Mouse (Mus musculus): ENCODE measurements at regions not wholly inside any gene's neighbourhood (a gene's known extent, or its start where the extent isn't known, plus 50 kb on each side); places are given as distances from the start of the nearest gene placed in this dataset.

DNA sequence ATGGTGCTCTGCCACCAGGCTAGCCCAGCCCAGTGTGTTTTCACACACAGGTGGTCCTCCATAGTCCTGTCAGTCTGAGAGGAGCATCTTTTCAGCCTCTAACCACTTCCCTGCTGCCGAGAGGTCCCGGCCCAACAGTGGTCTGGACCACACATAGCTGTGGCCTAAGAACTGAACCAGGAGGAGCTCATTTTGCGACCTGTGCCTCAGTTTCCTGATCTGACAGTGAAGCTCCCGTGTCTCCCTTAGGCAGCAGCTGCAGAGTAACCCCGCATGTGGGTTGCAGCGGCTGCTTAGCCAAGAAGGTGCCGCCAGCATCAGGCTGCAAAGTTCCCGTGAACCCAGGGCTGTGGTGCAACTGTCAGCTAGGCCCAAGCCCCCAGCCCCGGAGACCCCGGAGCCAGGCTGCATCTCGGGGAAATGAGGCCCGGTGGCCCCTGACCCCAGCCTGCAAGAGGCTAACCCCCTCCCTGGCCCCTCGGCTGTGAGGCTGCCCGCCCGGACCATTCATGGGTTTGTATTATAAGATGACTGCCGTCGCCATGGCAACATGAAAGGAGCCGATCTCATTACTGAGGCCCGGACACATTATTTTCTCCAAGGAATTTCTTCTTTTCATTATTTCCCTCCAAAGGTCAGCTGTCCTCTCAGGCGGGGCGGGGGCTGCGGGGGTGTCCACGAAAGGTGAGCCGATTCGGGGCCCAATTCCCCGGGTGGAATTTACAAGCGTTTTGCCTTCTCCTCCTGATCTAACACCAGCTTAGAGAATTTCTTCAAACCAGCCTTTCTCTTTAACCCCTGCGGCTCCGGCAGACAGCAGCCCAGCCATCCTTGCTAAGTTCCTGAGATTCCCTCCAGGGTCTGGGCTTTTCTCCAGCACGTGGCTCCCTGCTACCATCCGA, 152.6 kb upstream of the Gm26897 start:
- TF ChIP-seq CTCF (IDR thresholded peaks at IDR 0.05; ENCODE audit: insufficient read depth, low read length) (no peak), POLR2A (IDR thresholded peaks at IDR 0.05; ENCODE audit: borderline replicate concordance, extremely low read depth, low read depth, low read length) (no peak)
